Mouse (Mus musculus): ENCODE measurements around the gene Aoah.

Aoah gene

GRCm38 (mm10) chr13:20793901-20794300, at the start of gene Aoah:
Gene Aoah (plus strand): TSS chr13:20794113.
- DNase-seq, result no peak

GRCm38 (mm10) chr13:20754843-20755242, 39.1 kb upstream of the Aoah start:
- DNase-seq, result no peak

- no peak for DNase-seq
Observed at GRCm38 (mm10) chr13:20783648-20784047, 10.3 kb upstream of the Aoah start.

GRCm38 (mm10) chr13:20784060-20784459, 9.9 kb upstream of the Aoah start:
- no peak for DNase-seq

DNA sequence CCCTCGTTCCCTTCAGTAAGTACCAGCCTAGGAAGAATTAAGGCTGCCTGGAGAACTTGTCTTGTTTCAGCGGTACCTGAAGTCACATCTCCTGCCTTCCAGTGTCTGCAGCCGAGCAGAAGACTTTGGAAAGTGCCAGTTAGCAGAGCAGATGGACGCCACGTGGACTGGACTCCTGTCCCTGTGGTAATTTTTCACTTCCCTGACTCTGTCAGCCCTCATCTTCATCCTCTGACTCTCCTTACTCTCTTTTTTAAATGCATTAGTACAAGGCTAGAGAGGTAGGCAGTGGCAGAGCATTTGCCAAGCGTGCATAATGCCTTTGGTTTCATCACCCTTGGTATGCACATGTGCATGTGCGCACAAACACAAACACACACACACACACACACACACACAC, 8.0 kb upstream of the Aoah start:
- DNase-seq, result no peak

GRCm38 (mm10) chr13:20786825-20787245, 7.1 kb upstream of the Aoah start:
- DNase-seq, result no peak

DNA sequence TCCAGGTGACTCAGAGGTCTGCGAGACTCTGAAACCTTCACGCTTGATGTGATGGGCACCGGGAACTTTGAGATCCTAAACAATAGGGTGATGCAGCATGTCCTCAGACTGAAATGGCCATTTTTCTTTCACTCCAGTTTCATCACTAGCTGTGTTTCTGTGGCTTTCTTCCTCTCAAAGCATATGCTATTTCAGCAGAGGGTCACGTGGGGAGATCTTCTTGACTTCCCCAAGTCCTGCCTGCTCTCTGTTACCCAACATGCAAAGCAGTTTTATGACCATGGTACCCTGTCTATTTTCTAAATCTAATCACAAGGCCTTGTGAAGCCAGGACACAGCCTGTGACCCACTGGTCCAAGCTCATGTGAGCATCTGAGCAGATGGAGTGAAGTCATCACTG, 6.0 kb upstream of the Aoah start:
- DNase-seq, result no peak

DNA sequence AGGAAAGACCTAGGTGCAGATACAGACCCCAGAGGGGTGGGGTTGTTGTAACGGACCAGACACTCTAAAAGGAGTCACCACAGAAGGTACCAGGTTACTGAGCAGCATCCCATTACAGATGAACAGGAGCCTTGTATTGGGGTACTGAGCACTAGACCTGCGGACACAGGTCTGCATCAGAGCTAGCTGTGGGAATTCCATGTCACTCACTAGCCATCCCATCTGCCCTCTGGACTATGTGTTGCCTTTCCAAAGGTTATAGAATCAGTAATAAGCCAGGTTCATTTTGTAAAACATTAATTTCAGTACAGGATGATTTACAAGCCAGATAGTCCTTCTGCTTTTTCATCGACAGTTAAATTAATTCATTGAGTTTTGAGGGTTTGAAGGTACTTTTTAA, 2.7 kb downstream of the Aoah start:
- no peak for DNase-seq

- no peak for DNase-seq
Observed at GRCm38 (mm10) chr13:20798536-20798935, 4.6 kb downstream of the Aoah start.

- DNase-seq, result no peak
Observed at GRCm38 (mm10) chr13:20799772-20800171, 5.9 kb downstream of the Aoah start.

DNA sequence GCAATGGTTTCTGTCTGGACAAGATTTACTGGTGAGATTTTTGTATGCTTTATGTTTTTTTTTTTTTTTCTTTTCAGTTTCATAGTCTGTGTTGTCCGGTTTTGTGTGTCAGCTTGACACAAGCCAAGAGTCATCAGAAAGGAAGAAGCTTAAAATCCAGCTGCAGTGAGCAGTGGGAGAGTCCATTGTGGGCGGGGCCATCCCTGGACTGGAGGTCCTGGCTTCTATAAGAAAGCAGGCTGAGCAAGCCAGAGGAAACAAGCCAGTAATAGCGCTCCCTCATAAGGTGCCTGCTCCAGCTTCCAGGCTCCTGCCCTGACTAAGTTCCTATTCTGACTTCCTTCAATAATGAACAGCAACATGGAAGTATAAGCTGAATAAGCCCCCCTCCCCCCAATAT, 6.7 kb downstream of the Aoah start:
- no peak for DNase-seq

DNA sequence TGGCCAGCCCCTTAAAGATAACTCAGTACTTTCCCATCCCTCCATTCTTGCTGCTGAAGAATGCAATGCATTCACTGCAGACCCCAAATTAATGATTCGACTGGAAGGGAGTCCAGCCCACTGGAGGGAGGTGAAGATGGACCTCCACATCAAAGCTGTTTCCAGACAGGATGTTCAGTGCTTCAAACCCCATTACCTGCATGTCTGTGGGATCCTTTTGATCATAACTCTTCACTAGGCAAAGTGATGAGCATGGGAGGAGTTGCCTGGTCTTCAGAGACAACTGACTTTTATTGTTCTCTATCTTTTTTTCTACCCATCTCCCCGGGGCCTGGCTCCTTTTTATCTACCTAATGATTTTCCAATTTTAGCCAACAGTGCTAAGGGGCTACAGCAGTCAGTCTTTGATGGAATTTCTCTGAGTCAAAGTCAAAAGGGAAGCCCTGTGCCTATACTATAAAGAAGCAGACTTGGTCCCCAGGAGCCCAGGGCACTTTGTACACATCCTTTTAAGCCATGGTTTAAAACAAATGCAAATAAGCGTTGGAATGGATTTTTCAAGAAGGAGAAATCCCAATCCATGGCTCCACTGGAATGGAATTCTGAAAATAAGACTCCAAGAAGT, 18.0 kb downstream of the Aoah start:
- DNase-seq, result no peak

DNA sequence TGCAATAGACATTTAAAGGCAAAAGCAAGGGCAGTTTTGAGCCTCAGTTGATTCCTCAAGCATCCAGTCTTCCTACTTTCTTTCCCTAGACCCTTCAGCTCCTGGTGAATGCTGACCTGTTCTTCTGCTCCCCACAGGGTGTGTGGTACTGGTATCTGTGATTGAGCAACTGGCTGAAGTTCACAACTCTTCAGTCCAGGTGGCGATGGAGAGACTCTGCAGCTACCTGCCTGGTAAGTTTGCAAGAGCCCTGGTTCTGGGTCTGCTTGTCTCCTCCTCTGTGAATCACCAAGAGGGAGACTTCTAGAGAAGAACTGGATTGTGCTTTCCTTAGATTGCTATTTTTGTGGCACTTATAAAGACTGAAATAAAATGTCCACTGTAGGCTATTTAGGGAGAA, 22.5 kb downstream of the Aoah start:
- DNase-seq, result no peak

DNA sequence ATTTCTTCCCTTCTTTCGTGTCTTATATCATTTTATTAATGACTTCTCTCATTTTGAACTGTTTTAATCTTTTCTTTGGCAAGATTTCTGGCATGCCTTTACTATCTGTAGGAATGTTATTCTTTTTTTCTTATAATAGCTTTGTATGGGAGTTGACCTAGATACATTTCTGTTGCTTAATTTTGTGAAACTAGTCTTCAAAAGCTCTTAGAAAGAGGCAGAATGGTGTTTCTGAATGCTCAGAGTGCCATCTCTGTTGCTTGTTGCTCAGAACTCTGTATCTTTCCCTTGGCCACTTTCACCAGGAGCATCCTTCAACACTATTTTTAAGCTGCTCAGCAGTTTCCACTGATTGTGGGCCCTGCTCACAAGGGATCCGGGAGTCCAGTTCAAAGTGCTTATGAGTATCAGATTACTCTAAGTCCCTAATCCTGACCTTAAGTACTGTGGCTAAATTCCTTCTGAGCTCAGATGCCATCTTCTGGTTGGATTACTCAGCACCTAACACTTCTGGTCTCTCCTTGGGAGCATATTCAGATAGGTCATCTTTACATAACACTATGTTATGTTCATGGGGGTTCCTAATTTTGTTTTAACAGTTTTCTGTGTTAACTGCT, 26.9 kb downstream of the Aoah start:
- DNase-seq, result peak; percentile 15

DNA sequence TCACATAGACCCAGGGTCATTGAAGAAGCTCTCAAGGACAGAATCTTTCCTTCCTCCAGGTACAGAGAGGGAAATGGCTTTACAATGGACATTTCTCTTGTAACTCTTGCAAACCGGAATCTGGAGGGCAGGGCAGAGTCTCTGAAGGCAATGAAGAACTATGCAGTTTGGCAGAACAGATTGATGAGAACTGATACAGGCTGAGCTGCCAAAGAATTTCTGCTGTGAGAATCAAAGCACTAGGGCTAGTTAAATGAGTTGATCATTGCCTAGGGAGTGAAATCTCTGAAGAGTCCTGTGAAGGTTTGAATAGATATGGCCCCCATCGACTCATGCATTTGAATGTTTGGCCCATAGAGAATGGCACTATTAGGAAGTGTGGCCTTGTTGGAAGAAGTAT, 34.8 kb downstream of the Aoah start:
- DNase-seq, result no peak

DNA sequence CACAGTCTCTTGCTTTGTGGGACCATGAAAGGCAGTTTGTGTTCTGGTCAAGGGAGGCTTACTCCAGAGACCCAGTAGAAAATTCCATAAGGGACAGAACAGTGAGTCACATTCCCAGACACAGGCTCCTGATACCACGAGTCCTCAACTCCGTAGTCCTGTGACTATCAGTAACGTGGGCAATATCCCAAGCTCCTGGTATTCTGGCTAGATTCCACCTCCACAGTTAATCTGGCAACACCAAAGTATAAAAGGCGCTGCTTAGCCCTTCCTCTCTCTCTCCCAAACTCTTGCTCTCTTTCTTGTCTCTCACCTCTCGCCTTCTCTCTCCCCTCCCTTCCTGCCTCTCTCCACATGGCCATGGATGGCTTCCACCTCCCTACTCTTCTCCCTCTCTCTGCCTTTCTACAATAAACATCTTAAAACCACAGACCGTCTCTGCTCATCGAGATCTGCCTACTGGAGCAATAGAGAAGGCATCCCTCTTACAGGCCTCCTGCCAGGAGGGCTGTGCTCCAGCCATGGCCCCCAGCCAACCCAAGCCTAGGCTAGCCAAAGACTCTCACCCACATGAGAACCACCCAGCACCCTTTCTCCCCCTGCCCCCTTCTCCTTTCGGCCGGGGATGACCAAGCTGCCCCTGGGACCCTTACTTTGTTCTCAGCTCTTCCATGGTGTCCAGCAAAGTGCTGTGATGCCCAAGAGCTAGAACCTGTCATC, 35.4 kb downstream of the Aoah start:
- DNase-seq, result no peak

DNA sequence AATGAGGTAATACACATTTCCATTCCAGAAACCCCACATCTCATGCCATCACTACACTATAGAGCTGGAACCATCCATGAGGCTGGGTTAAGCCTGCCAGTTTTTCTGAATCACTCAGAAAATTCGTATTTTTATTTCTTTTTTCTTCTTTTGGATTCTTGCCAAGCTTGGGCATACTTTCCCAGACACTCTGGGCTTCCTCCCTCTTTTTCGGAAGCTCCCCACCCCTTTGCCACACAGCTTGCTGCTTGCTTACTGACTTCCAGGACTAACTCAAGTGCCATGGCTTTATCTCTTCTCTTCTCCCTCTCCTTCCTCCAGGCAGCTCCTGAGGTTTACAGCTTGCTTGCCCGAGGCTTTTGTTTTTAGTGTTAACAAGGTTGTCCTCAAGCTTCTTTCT, 62.0 kb downstream of the Aoah start:
- peak; percentile 4 for DNase-seq

GRCm38 (mm10) chr13:20899372-20899771, 105.5 kb downstream of the Aoah start:
- no peak for DNase-seq

DNA sequence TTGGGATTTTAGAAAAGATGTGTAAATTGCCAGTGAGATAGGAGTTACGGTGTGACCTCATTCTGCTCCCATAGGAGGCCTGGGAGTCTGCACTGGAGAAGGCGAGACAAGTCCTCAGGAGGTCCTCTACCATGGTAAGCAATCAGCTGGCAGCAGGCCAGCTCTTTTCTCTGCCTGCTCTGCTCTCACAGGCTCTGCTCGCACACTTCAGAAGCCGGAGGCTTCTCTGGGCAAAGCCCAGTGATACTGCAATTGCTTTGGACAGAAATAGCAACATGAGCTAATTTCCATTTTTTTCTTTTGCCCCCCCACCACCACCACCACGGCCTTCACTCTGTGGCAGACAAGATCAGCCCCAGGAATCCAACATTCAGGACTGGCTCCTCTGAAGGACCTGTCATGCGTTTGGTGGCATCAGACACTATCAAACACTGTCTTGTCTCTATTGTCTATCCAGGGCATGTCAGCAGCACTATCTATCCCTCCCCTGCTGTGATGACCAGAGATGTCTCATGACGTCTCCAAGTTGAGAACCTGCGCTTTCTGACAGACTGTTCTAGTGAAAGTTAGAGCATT, 106.6 kb downstream of the Aoah start:
- DNase-seq, result no peak

- DNase-seq, result no peak
Observed at GRCm38 (mm10) chr13:20900972-20901457, 107.1 kb downstream of the Aoah start.

- DNase-seq, result no peak
Observed at GRCm38 (mm10) chr13:20901634-20902135, 107.8 kb downstream of the Aoah start.

- no peak for DNase-seq
Observed at GRCm38 (mm10) chr13:20904118-20904517, 110.2 kb downstream of the Aoah start.

- no peak for DNase-seq
Observed at GRCm38 (mm10) chr13:20905195-20905594, 111.3 kb downstream of the Aoah start.

Measured in right cerebral cortex, adult 18-20 months (tissue).